Mouse (Mus musculus): Measurements from ENCODE around the gene Immt.

GRCm38 (mm10) chr6:71908481-71909381 is 77.6 kb downstream of the Immt start, which contains the start of the genes Ptcd3 and Polr1a:
- TF ChIP-seq CTCF (IDR thresholded peaks at IDR 0.05; ENCODE audit: low read depth) (no peak), EP300 (IDR thresholded peaks at IDR 0.05; ENCODE audit: low read depth) (peak; percentile 68; the same call in 1 of the 2 replicates)
